Mouse (Mus musculus) liver, postnatal 0 days (tissue): ENCODE results near the gene Gm13277.
"Not testable (repeated sequence)": the region's sequence is repeated elsewhere in the genome, so short reads cannot be mapped to it uniquely, and the experiment has no call there.

Experiments
- CTCF ChIP-seq: sonication (generic); IDR thresholded peaks from 2 replicates; pipeline ENCODE4 v1.5.1; 2016; ENCODE audit warnings: antibody characterized with exemption, low read depth
- EP300 ChIP-seq: IDR thresholded peaks from 2 replicates; pipeline ENCODE4 v1.6.1; 2016; ENCODE audit warnings: antibody characterized with exemption, low read depth, mild to moderate bottlenecking

- not testable (repeated sequence) for TF ChIP-seq CTCF, EP300
These were observed 26.1 kb upstream of the Gm13277 start for GRCm38 (mm10) chr4:88762341-88762740.
